Mouse (Mus musculus): ENCODE measurements around the gene Mars.

DNA sequence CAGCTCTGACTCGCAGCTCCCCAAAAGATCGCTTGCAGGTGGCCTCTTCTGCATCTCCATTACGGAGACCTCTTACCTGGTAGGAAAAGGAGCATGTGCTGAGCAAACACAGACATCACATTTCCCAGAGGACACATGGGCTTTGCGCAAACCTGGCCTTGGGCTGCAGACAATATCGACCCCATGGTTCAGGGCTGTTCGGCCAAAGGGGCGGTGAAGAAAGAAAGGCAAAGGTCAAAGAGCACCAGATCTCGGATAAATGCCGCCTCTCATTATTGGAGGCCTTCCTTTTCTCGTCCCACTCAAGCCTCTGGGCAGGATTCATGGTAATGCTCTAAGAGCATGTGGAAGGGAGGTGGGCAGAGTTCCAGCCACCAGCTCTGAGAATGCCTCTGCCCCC lies 43.8 kb upstream of the Mars start:
- TF ChIP-seq POLR2A (IDR thresholded peaks at IDR 0.05; ENCODE audit: borderline replicate concordance, extremely low read depth, low read depth, low read length) (no peak), CTCF (IDR thresholded peaks at IDR 0.05; ENCODE audit: insufficient read depth, low read length) (no peak)
